Comparison of ENCODE assay signal across 25 mouse cellular contexts in genomic region chr2:126524271-126524670, GRCm38 (mm10). TPM values are rescaled to one million over a fixed set of nuclear protein-coding genes. Genes with fewer than 3 reads are reported as not detected.
DNase-seq lines count a peak whose midpoint lies in the region; ATAC-seq and TF ChIP-seq lines count a peak whose summit lies in the region.
"Had no signal": no experiment of that assay in that cellular context is flagged by ENCODE, and none has a peak within 500 bp of the region (broad histone marks: within the 10 kb centered on the region; RNA-seq: fewer than 3 reads in every experiment).

No protein-coding gene starts in this region.

- ATAC-seq in kidney, embryonic 15.5 days (replicated peaks; ENCODE audit: low FRiP score) = no peak
- ATAC-seq: activated CD4-positive, CD25-positive, alpha-beta regulatory T cell, adult 4 months; CD4-positive, CD25-positive, alpha-beta regulatory T cell, adult 4 months; forebrain, embryonic 13.5 days; forebrain, embryonic 15.5 days; Patski had no signal

- no peaks in the 10 kb centered on the region for H3K27me3 ChIP-seq in kidney, adult 2 months (replicated peaks; ENCODE audit: control insufficient read depth, insufficient read depth, low read length)
- H3K27me3 ChIP-seq in kidney, embryonic 15.5 days = no peaks in the 10 kb centered on the region
- H3K27me3 ChIP-seq: CH12.LX; embryonic facial prominence, embryonic 12.5 days; forebrain, embryonic 13.5 days; forebrain, embryonic 15.5 days; Patski had no signal

- TF ChIP-seq CTCF in kidney, adult 2 months (conservative IDR thresholded peaks at IDR 0.05; ENCODE audit: insufficient read depth, insufficient read length, low read depth, low read length) = no peak

- DNase-seq in heart, adult 11 months = peak; percentile 4
- DNase-seq in heart, postnatal 4 days = no peak
- peak; percentile 63 for DNase-seq in kidney, adult 2 months
- no peak for DNase-seq in kidney, postnatal 14 days
- DNase-seq in kidney, postnatal 36 days = peak; percentile 60 to 62
- DNase-seq: adrenal gland, adult 8-10 months; adrenal gland, postnatal 14 days; adrenal gland, postnatal 36 days; B cell, adult 2 months; cerebellum, adult 11-12 months; cerebellum, adult 2 months; cerebellum, adult 9-10 months; cerebellum, postnatal 10 days; cerebellum, postnatal 25 days had no signal

- TF ChIP-seq POLR2A in kidney, adult 2 months (IDR thresholded peaks at IDR 0.05; ENCODE audit: low read depth, low read length) = no peak

- WGBS in kidney, adult 2 months = 46% methylated on average over 2 of the region's 2 CpGs
- 78% methylated on average over 2 of the region's 2 CpGs for WGBS in kidney, embryonic 15.5 days

- no peaks in the 10 kb centered on the region for H3K9me3 ChIP-seq in kidney, embryonic 15.5 days (replicated peaks)
- H3K9me3 ChIP-seq: embryonic facial prominence, embryonic 10.5 days; embryonic facial prominence, embryonic 12.5 days; forebrain, embryonic 13.5 days; forebrain, embryonic 15.5 days; G1E had no signal

- no peak overlapping the region for H3K27ac ChIP-seq in kidney, adult 2 months (ENCODE audit: insufficient read depth, low read depth, low read length)
- no peak overlapping the region for H3K27ac ChIP-seq in kidney, embryonic 15.5 days
- H3K27ac ChIP-seq: embryonic facial prominence, embryonic 10.5 days; embryonic facial prominence, embryonic 12.5 days; forebrain, embryonic 13.5 days; forebrain, embryonic 15.5 days had no signal

- H3K9ac ChIP-seq in kidney, embryonic 15.5 days = no peak overlapping the region
- H3K9ac ChIP-seq: embryonic facial prominence, embryonic 12.5 days; forebrain, embryonic 13.5 days; forebrain, embryonic 15.5 days had no signal

- H3K4me1 ChIP-seq in kidney, adult 2 months (ENCODE audit: control insufficient read depth, insufficient read depth, low read length) = peaks cover 16% of the 10 kb centered on the region
- no peaks in the 10 kb centered on the region for H3K4me1 ChIP-seq in kidney, embryonic 15.5 days
- H3K4me1 ChIP-seq: embryonic facial prominence, embryonic 10.5 days; embryonic facial prominence, embryonic 12.5 days; forebrain, embryonic 13.5 days; forebrain, embryonic 15.5 days had no signal

- no peak overlapping the region for H3K4me2 ChIP-seq in kidney, embryonic 15.5 days
- H3K4me2 ChIP-seq: embryonic facial prominence, embryonic 12.5 days; forebrain, embryonic 13.5 days; forebrain, embryonic 15.5 days had no signal

- no peaks in the 10 kb centered on the region for H3K36me3 ChIP-seq in kidney, adult 2 months (ENCODE audit: control insufficient read depth, insufficient read depth, low read length)
- no peaks in the 10 kb centered on the region for H3K36me3 ChIP-seq in kidney, embryonic 15.5 days
- H3K36me3 ChIP-seq: embryonic facial prominence, embryonic 10.5 days; embryonic facial prominence, embryonic 12.5 days; forebrain, embryonic 15.5 days; G1E had no signal

- no peak overlapping the region for H3K4me3 ChIP-seq in kidney, adult 2 months (ENCODE audit: insufficient read depth, low read depth, low read length)
- H3K4me3 ChIP-seq in kidney, embryonic 15.5 days (replicated peaks) = no peak overlapping the region
- H3K4me3 ChIP-seq: embryonic facial prominence, embryonic 10.5 days; embryonic facial prominence, embryonic 12.5 days; forebrain, embryonic 13.5 days; forebrain, embryonic 15.5 days had no signal

RNA-seq across cellular contexts. Expression of gene Atp8b4, which starts 23.8 kb away (rescaled TPM):
- under 1 TPM; 0.29 to 0.36 TPM for total RNA-seq in heart, postnatal 4 days (2021)
- 0.81 and 0.97 TPM in 2 replicates for polyA plus RNA-seq in kidney, adult 2 months (2012; rRNA removed)
- polyA plus RNA-seq in kidney, embryonic 15.5 days (2015; fragmentation: Nextera tagmentation; extraction: Ambion mirVana) = 0.18 and 0.54 TPM in 2 replicates
- polyA plus RNA-seq: cortical plate, adult 2 months; forebrain, embryonic 13.5 days had no signal

RNA-seq across cellular contexts. Expression of gene Slc27a2, which starts 27.9 kb away (rescaled TPM):
- total RNA-seq in heart, postnatal 4 days (2021) = not detected
- polyA plus RNA-seq in kidney, adult 2 months (2012; rRNA removed) = 1,333 and 1,911 TPM in 2 replicates
- 32.9 and 35.3 TPM in 2 replicates for polyA plus RNA-seq in kidney, embryonic 15.5 days (2015; fragmentation: Nextera tagmentation; extraction: Ambion mirVana)
- total RNA-seq: CH12.LX had no signal
- polyA plus RNA-seq: activated CD4-positive, CD25-positive, alpha-beta regulatory T cell, adult 4 months; CD4-positive, CD25-positive, alpha-beta regulatory T cell, adult 4 months; G1E; Patski had no signal

Comparison
In these comparisons a context has a peak if more than half of its experiments do, and no peak if none do; other contexts are left out.
1. DNase-seq: peak in heart, adult 11 months (single experiment), kidney, adult 2 months (single experiment) and kidney, postnatal 36 days (2 of 2); none in heart, postnatal 4 days (single experiment) and kidney, postnatal 14 days (single experiment).
2. RNA of gene Slc27a2, which starts 27.9 kb away (polyA plus RNA-seq): 1,333 to 1,911 TPM in kidney, adult 2 months; 32.9 to 35.3 TPM in kidney, embryonic 15.5 days; every median in the first group is over 10 times any median in the second.